Mouse (Mus musculus): ENCODE data around the gene Olfr288.

DNA sequence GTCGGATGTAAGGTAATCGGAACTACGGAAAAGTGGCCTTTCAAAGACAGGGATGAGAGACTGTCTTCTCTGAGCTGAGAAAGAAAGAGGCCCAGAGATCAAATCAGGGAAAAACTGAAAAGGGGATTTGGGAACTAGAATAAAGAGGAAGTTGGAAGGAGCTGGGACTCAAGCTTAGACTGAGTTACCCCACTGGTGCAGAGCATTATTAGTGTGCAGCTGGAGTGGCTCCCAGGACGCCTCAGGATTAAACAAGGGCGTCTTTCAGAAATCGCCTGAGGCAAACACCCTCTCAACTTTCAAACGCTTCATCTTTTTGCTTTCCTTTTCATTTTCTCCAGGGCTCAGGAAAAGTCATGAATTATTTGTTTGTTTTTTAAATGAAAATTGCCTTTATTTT, 42.4 kb downstream of the Olfr288 start:
- TF ChIP-seq CTCF (conservative IDR thresholded peaks at IDR 0.05; ENCODE audit: insufficient read depth, insufficient read length, low read depth, low read length) (no peak), POLR2A (IDR thresholded peaks at IDR 0.05; ENCODE audit: low read depth, low read length) (no peak)
